Mouse (Mus musculus): ENCODE measurements around the gene Usp25. TPM values are rescaled to one million over a fixed set of nuclear protein-coding genes. Genes with fewer than 3 reads are reported as not detected.

The Usp25 gene
- total RNA-seq, 1 experiment: 8.6 TPM

- in situ Hi-C loops (cut with MboI; ENCODE audit: low sequenced_read_pairs in 2 of 2, unreplicated experiment in 2 of 2): no loop called here
- DNase-seq (ENCODE audit: low read depth, low spot score): no peak
- no peaks in the 10 kb centered on the region for H3K9me3 ChIP-seq (ENCODE audit: control insufficient read depth, insufficient read depth, low read depth, low read length)
These were observed 28.1 kb downstream of the Usp25 start for GRCm38 (mm10) chr16:77041573-77041972.

GRCm38 (mm10) chr16:77043499-77043898 is 30.0 kb downstream of the Usp25 start:
- no peak overlapping the region for H3K27ac ChIP-seq (ENCODE audit: insufficient read depth, low read depth, low read length, poor library complexity, severe bottlenecking)
- no peaks in the 10 kb centered on the region for H3K36me3 ChIP-seq (ENCODE audit: control insufficient read depth, insufficient read depth, low read length, poor library complexity, severe bottlenecking)
- no peak for DNase-seq (ENCODE audit: low read depth, low spot score)
- no peak overlapping the region for H3K4me3 ChIP-seq (ENCODE audit: insufficient read depth in 1 of 2, low read depth in 1 of 2, low read length in 2 of 2, poor library complexity in 1 of 2, severe bottlenecking in 1 of 2)
- no peak overlapping the region for H3K9ac ChIP-seq (ENCODE audit: insufficient read depth, low read depth, low read length, poor library complexity, severe bottlenecking)
- H3K4me1 ChIP-seq (ENCODE audit: control insufficient read depth in 2 of 2, insufficient read depth in 2 of 2, low read length in 2 of 2, poor library complexity in 1 of 2): peaks cover 1 to 6% of the 10 kb centered on the region in 2 experiments; a peak in 1 of 4 replicates
- no peaks in the 10 kb centered on the region for H3K9me3 ChIP-seq (ENCODE audit: control insufficient read depth, insufficient read depth, low read depth, low read length)
- TF ChIP-seq HCFC1 (IDR thresholded peaks at IDR 0.05; ENCODE audit: borderline replicate concordance, insufficient read depth, low read length): no peak
- TF ChIP-seq ZC3H11A (IDR thresholded peaks at IDR 0.05; ENCODE audit: borderline replicate concordance, low read depth, low read length): no peak
- no peak for TF ChIP-seq MAFK (IDR thresholded peaks at IDR 0.05; ENCODE audit: insufficient read depth, low read depth, low read length)
- no peak for TF ChIP-seq ZNF384 (IDR thresholded peaks at IDR 0.05; ENCODE audit: low read depth, low read length)
- TF ChIP-seq CHD2 (IDR thresholded peaks at IDR 0.05; ENCODE audit: low read depth, low read length): no peak
- in situ Hi-C loops (cut with MboI; ENCODE audit: low sequenced_read_pairs in 2 of 2, unreplicated experiment in 2 of 2): no loop called here

More at GRCm38 (mm10) chr16:77041573-77041972, 28.1 kb downstream of the Usp25 start:
- TF ChIP-seq ZNF384 (IDR thresholded peaks at IDR 0.05; ENCODE audit: low read depth, low read length) (no peak), MAFK (IDR thresholded peaks at IDR 0.05; ENCODE audit: insufficient read depth, low read depth, low read length) (no peak), HCFC1 (IDR thresholded peaks at IDR 0.05; ENCODE audit: borderline replicate concordance, insufficient read depth, low read length) (no peak), ZC3H11A (IDR thresholded peaks at IDR 0.05; ENCODE audit: borderline replicate concordance, low read depth, low read length) (no peak), CHD2 (IDR thresholded peaks at IDR 0.05; ENCODE audit: low read depth, low read length) (no peak)
- Histone ChIP-seq H3K4me3 (ENCODE audit: insufficient read depth in 1 of 2, low read depth in 1 of 2, low read length in 2 of 2, poor library complexity in 1 of 2, severe bottlenecking in 1 of 2) (no peak overlapping the region), H3K27ac (ENCODE audit: insufficient read depth, low read depth, low read length, poor library complexity, severe bottlenecking) (no peak overlapping the region), H3K4me1 (ENCODE audit: control insufficient read depth in 2 of 2, insufficient read depth in 2 of 2, low read length in 2 of 2, poor library complexity in 1 of 2) (peaks cover 1 to 6% of the 10 kb centered on the region in 2 experiments; a peak in 1 of 4 replicates), H3K36me3 (ENCODE audit: control insufficient read depth, insufficient read depth, low read length, poor library complexity, severe bottlenecking) (no peaks in the 10 kb centered on the region), H3K9ac (ENCODE audit: insufficient read depth, low read depth, low read length, poor library complexity, severe bottlenecking) (no peak overlapping the region)

GRCm38 (mm10) chr16:77054184-77054583 is 40.7 kb downstream of the Usp25 start:
- DNase-seq (ENCODE audit: low read depth, low spot score): no peak
- TF ChIP-seq HCFC1 (IDR thresholded peaks at IDR 0.05; ENCODE audit: borderline replicate concordance, insufficient read depth, low read length) (no peak), ZNF384 (IDR thresholded peaks at IDR 0.05; ENCODE audit: low read depth, low read length) (peak; percentile 85)
- in situ Hi-C loops (cut with MboI; ENCODE audit: low sequenced_read_pairs in 2 of 2, unreplicated experiment in 2 of 2): no loop called here

GRCm38 (mm10) chr16:77055519-77056159 is 42.1 kb downstream of the Usp25 start:
- Histone ChIP-seq H3K9ac (ENCODE audit: insufficient read depth, low read depth, low read length, poor library complexity, severe bottlenecking) (no peak overlapping the region), H3K27ac (ENCODE audit: insufficient read depth, low read depth, low read length, poor library complexity, severe bottlenecking) (no peak overlapping the region), H3K4me1 (ENCODE audit: control insufficient read depth in 2 of 2, insufficient read depth in 2 of 2, low read length in 2 of 2, poor library complexity in 1 of 2) (peaks cover 0 to 4% of the 10 kb centered on the region in 2 experiments; a peak in 1 of 4 replicates), H3K36me3 (ENCODE audit: control insufficient read depth, insufficient read depth, low read length, poor library complexity, severe bottlenecking) (no peaks in the 10 kb centered on the region), H3K9me3 (ENCODE audit: control insufficient read depth, insufficient read depth, low read depth, low read length) (no peaks in the 10 kb centered on the region), H3K4me3 (ENCODE audit: insufficient read depth in 1 of 2, low read depth in 1 of 2, low read length in 2 of 2, poor library complexity in 1 of 2, severe bottlenecking in 1 of 2) (no peak overlapping the region)
- no peak for TF ChIP-seq CHD2 (IDR thresholded peaks at IDR 0.05; ENCODE audit: low read depth, low read length)
- no peak for TF ChIP-seq ZC3H11A (IDR thresholded peaks at IDR 0.05; ENCODE audit: borderline replicate concordance, low read depth, low read length)
- no peak for TF ChIP-seq HCFC1 (IDR thresholded peaks at IDR 0.05; ENCODE audit: borderline replicate concordance, insufficient read depth, low read length)
- no peak for TF ChIP-seq ZNF384 (IDR thresholded peaks at IDR 0.05; ENCODE audit: low read depth, low read length)
- no peak for TF ChIP-seq MAFK (IDR thresholded peaks at IDR 0.05; ENCODE audit: insufficient read depth, low read depth, low read length)
- DNase-seq (ENCODE audit: low read depth, low spot score): no peak
- in situ Hi-C loops (cut with MboI; ENCODE audit: low sequenced_read_pairs in 2 of 2, unreplicated experiment in 2 of 2): no loop called here

More at GRCm38 (mm10) chr16:77054184-77054583, 40.7 kb downstream of the Usp25 start:
- Histone ChIP-seq H3K4me3 (ENCODE audit: insufficient read depth in 1 of 2, low read depth in 1 of 2, low read length in 2 of 2, poor library complexity in 1 of 2, severe bottlenecking in 1 of 2) (no peak overlapping the region), H3K4me1 (ENCODE audit: control insufficient read depth in 2 of 2, insufficient read depth in 2 of 2, low read length in 2 of 2, poor library complexity in 1 of 2) (peaks cover 0 to 2% of the 10 kb centered on the region in 2 experiments; a peak in 1 of 4 replicates), H3K9ac (ENCODE audit: insufficient read depth, low read depth, low read length, poor library complexity, severe bottlenecking) (no peak overlapping the region), H3K27ac (ENCODE audit: insufficient read depth, low read depth, low read length, poor library complexity, severe bottlenecking) (no peak overlapping the region), H3K9me3 (ENCODE audit: control insufficient read depth, insufficient read depth, low read depth, low read length) (no peaks in the 10 kb centered on the region), H3K36me3 (ENCODE audit: control insufficient read depth, insufficient read depth, low read length, poor library complexity, severe bottlenecking) (no peaks in the 10 kb centered on the region)
